In the genomic region with DNA sequence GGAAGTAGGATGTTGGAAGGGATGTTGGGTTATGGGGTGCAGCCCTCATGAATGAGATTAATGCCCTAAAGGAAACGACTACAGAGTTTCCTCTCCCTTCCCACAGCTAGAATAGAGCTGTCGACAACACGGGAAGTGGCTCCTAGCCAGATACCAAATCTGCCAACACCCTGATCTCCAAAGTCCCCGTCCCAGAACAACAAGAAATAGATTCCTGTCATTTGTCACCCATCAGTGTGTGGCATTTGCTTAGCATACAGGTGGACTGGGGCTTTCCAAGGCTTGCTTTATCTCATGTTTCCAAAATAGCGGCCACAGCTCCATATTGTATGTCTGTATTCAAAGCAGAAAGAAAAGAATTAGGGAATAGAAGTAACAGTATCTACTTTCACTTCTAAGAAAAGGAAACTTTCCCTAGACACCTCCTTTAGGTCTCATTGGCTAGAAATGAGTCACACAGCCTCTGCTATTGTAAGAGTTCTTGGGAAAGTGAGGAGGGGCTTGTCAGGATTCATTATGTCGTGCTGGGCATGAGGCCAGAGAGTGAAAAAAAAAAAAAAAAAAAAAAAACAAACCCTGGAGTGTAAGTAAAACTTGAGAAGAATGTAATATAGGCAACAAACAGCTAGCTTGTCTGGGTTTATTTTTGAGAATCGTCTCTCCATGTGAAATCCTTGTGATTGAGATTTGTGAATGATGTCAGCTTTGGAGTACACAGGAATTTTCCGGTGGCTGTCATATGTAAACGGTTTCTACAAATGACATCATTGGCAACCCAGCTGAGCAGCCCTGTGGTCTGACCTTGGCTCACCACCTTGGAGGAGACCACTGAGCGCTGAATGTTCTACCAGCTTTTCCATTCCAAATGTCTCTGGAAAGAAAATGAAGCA, we compare ENCODE assay signal across 8 mouse cellular contexts.
A peak's percentile ranks its signal among the peaks of the same experiment; 100 is the strongest.
DNase-seq lines count a peak whose midpoint lies in the region; ATAC-seq and TF ChIP-seq lines count a peak whose summit lies in the region.

No protein-coding gene starts in this region.

- no peak for TF ChIP-seq CTCF in stomach, postnatal 0 days (IDR thresholded peaks at IDR 0.05; ENCODE audit: low read depth)

- no peak for DNase-seq in ES-E14 (ENCODE audit: low read depth, low spot score)
- peak; percentile 56 for DNase-seq in heart, postnatal 36 days
- DNase-seq in lung, adult 18-20 months = peak; percentile 53 to 69
- no peak for DNase-seq in stomach, postnatal 0 days (ENCODE audit: low spot score)
- no peak for DNase-seq in cerebellum, postnatal 25 days
- no peak for DNase-seq in gastrocnemius, postnatal 25 days

- in situ Hi-C loops in ES-E14 (cut with MboI; ENCODE audit: low sequenced_read_pairs in 2 of 2, unreplicated experiment in 2 of 2) = no loop called here

- intact Hi-C loops in heart, postnatal 36 days (cut with DNase I) = no loop called here

- ATAC-seq in embryonic facial prominence, embryonic 12.5 days (ENCODE audit: insufficient number of reproducible peaks, insufficient read depth, low FRiP score, low TSS enrichment) = peak; percentile 77; the same call in 1 of the 2 replicates
- peak; percentile 64; the same call in 1 of the 2 replicates for ATAC-seq in stomach, postnatal 0 days (ENCODE audit: low FRiP score, low TSS enrichment)
- ATAC-seq in inflammation-experienced regulatory T-cells, adult 6 months = no peak

- WGBS in embryonic facial prominence, embryonic 12.5 days = 56% methylated on average over 10 of the region's 10 CpGs
- 38% methylated on average over 10 of the region's 10 CpGs for WGBS in stomach, postnatal 0 days

- H3K4me2 ChIP-seq in embryonic facial prominence, embryonic 12.5 days (replicated peaks) = no peak overlapping the region
- no peak overlapping the region for H3K4me2 ChIP-seq in stomach, postnatal 0 days (replicated peaks; ENCODE audit: low read depth)

- H3K4me1 ChIP-seq in ES-E14 (ENCODE audit: control insufficient read depth in 2 of 2, insufficient read depth in 2 of 2, low read length in 2 of 2, poor library complexity in 1 of 2) = peaks cover 5 to 9% of the 10 kb centered on the region in 2 experiments; a peak in 2 of 4 replicates
- 0 out of 2 replicates have a peak, but pooled peaks cover 8% of the 10 kb centered on the region for H3K4me1 ChIP-seq in embryonic facial prominence, embryonic 12.5 days
- no peaks in the 10 kb centered on the region for H3K4me1 ChIP-seq in stomach, postnatal 0 days (replicated peaks; ENCODE audit: control insufficient read depth, insufficient read depth)

- no peak for TF ChIP-seq EP300 in stomach, postnatal 0 days (optimal IDR thresholded peaks at IDR 0.05)

- no peak overlapping the region for H3K9ac ChIP-seq in ES-E14 (ENCODE audit: insufficient read depth, low read depth, low read length, poor library complexity, severe bottlenecking)
- H3K9ac ChIP-seq in embryonic facial prominence, embryonic 12.5 days = no peak overlapping the region
- H3K9ac ChIP-seq in stomach, postnatal 0 days (ENCODE audit: low read length) = no peak overlapping the region

- no peak overlapping the region for H3K4me3 ChIP-seq in ES-E14 (ENCODE audit: insufficient read depth in 1 of 2, low read depth in 1 of 2, low read length in 2 of 2, poor library complexity in 1 of 2, severe bottlenecking in 1 of 2)
- no peak overlapping the region for H3K4me3 ChIP-seq in embryonic facial prominence, embryonic 12.5 days
- no peak overlapping the region for H3K4me3 ChIP-seq in stomach, postnatal 0 days (ENCODE audit: low read depth, low read length)

- H3K36me3 ChIP-seq in ES-E14 (ENCODE audit: control insufficient read depth, insufficient read depth, low read length, poor library complexity, severe bottlenecking) = no peaks in the 10 kb centered on the region
- H3K36me3 ChIP-seq in embryonic facial prominence, embryonic 12.5 days = no peaks in the 10 kb centered on the region
- H3K36me3 ChIP-seq in stomach, postnatal 0 days (ENCODE audit: control insufficient read depth, insufficient read depth, low read length) = no peaks in the 10 kb centered on the region

- H3K27me3 ChIP-seq in embryonic facial prominence, embryonic 12.5 days = no peaks in the 10 kb centered on the region
- no peaks in the 10 kb centered on the region for H3K27me3 ChIP-seq in stomach, postnatal 0 days (ENCODE audit: control insufficient read depth, insufficient read depth, low read length)

- no peaks in the 10 kb centered on the region for H3K9me3 ChIP-seq in ES-E14 (ENCODE audit: control insufficient read depth, insufficient read depth, low read depth, low read length)
- no peaks in the 10 kb centered on the region for H3K9me3 ChIP-seq in embryonic facial prominence, embryonic 12.5 days
- no peaks in the 10 kb centered on the region for H3K9me3 ChIP-seq in stomach, postnatal 0 days (ENCODE audit: control insufficient read depth, low read length)

- H3K27ac ChIP-seq in ES-E14 (ENCODE audit: insufficient read depth, low read depth, low read length, poor library complexity, severe bottlenecking) = no peak overlapping the region
- H3K27ac ChIP-seq in embryonic facial prominence, embryonic 12.5 days = peak overlapping the region; percentile 37; the same call in 1 of the 2 replicates
- no peak overlapping the region; the same call in 1 of the 2 replicates for H3K27ac ChIP-seq in stomach, postnatal 0 days (replicated peaks)

TF ChIP-seq in ES-E14, 5 proteins besides CTCF, POLR2A, EP300 and RAD21:
- TF ChIP-seq ZNF384 (IDR thresholded peaks at IDR 0.05; ENCODE audit: low read depth, low read length) (peak; percentile 78), MAFK (IDR thresholded peaks at IDR 0.05; ENCODE audit: insufficient read depth, low read depth, low read length) (no peak)

Comparison
In these comparisons a context has a peak if more than half of its experiments do, and no peak if none do; other contexts are left out.
1. DNase-seq: peak in heart, postnatal 36 days (2 of 2) and lung, adult 18-20 months (2 of 2); none in ES-E14 (single experiment), stomach, postnatal 0 days (single experiment), cerebellum, postnatal 25 days (0 of 2) and gastrocnemius, postnatal 25 days (single experiment).